Mouse (Mus musculus): ENCODE data around the gene Robo2.

Gene Robo2

GRCm38 (mm10) chr16:73940211-73940541 is 471.4 kb downstream of the Robo2 start:
- in situ Hi-C loops (cut with MboI), result no loop called here

GRCm38 (mm10) chr16:73939423-73940210 is 472.0 kb downstream of the Robo2 start:
- in situ Hi-C loops (cut with MboI), result no loop called here

- in situ Hi-C loops (cut with MboI), result no loop called here
Observed at GRCm38 (mm10) chr16:73930323-73930722, 481.3 kb downstream of the Robo2 start.

GRCm38 (mm10) chr16:73927481-73927880 is 484.1 kb downstream of the Robo2 start:
- in situ Hi-C loops (cut with MboI), result no loop called here

- in situ Hi-C loops (cut with MboI), result no loop called here
Observed at GRCm38 (mm10) chr16:73915425-73915824, 496.2 kb downstream of the Robo2 start.

GRCm38 (mm10) chr16:73914936-73915335 is 496.7 kb downstream of the Robo2 start:
- in situ Hi-C loops (cut with MboI), result no loop called here

GRCm38 (mm10) chr16:73908504-73908903 is 503.1 kb downstream of the Robo2 start:
- in situ Hi-C loops (cut with MboI), result no loop called here

- in situ Hi-C loops (cut with MboI), result no loop called here
Observed at GRCm38 (mm10) chr16:73896856-73897255, 514.8 kb downstream of the Robo2 start.

- in situ Hi-C loops (cut with MboI), result no loop called here
Observed at GRCm38 (mm10) chr16:73881911-73882310, 529.7 kb downstream of the Robo2 start.

GRCm38 (mm10) chr16:73877973-73878372 is 533.7 kb downstream of the Robo2 start:
- in situ Hi-C loops (cut with MboI), result no loop called here

- in situ Hi-C loops (cut with MboI), result no loop called here
Observed at GRCm38 (mm10) chr16:73874991-73875390, 536.6 kb downstream of the Robo2 start.

GRCm38 (mm10) chr16:73873828-73874558 is 537.6 kb downstream of the Robo2 start:
- in situ Hi-C loops (cut with MboI), result no loop called here

- in situ Hi-C loops (cut with MboI), result no loop called here
Observed at GRCm38 (mm10) chr16:73870296-73870695, 541.3 kb downstream of the Robo2 start.

GRCm38 (mm10) chr16:73869527-73870212 is 542.0 kb downstream of the Robo2 start:
- in situ Hi-C loops (cut with MboI), result no loop called here

GRCm38 (mm10) chr16:73864625-73865024 is 547.0 kb downstream of the Robo2 start:
- in situ Hi-C loops (cut with MboI), result no loop called here

GRCm38 (mm10) chr16:73863748-73864147 is 547.9 kb downstream of the Robo2 start:
- in situ Hi-C loops (cut with MboI), result no loop called here

- in situ Hi-C loops (cut with MboI), result no loop called here
Observed at GRCm38 (mm10) chr16:73858717-73859116, 552.9 kb downstream of the Robo2 start.

- in situ Hi-C loops (cut with MboI), result no loop called here
Observed at GRCm38 (mm10) chr16:73855821-73856220, 555.8 kb downstream of the Robo2 start.

All from mature B cell (primary cell).